Mouse (Mus musculus): ENCODE data around the gene Cth.

Cth gene

GRCm38 (mm10) chr3:157924692-157925328, at the start of gene Cth:
Gene Cth (minus strand): TSS chr3:157925077.
- in situ Hi-C loops (cut with MboI), result loop anchor here (25.0 kb wide), 1 partner anchor 388 kb away; the partner anchor contains the start of gene Zranb2

- in situ Hi-C loops (cut with MboI), result no loop called here
Observed at GRCm38 (mm10) chr3:157973236-157973635, 48.4 kb upstream of the Cth start.

GRCm38 (mm10) chr3:157971151-157971550, 46.3 kb upstream of the Cth start:
- in situ Hi-C loops (cut with MboI), result no loop called here

GRCm38 (mm10) chr3:157957320-157957719, 32.4 kb upstream of the Cth start:
- in situ Hi-C loops (cut with MboI), result loop anchor here (10.0 kb wide), 1 partner anchor 67 kb away; no protein-coding TSS in a partner anchor

GRCm38 (mm10) chr3:157956201-157956600, 31.3 kb upstream of the Cth start:
- in situ Hi-C loops (cut with MboI), result loop anchor here (10.0 kb wide), 1 partner anchor 69 kb away; no protein-coding TSS in a partner anchor

GRCm38 (mm10) chr3:157955466-157955865, 30.6 kb upstream of the Cth start:
- in situ Hi-C loops (cut with MboI), result loop anchor here (10.0 kb wide), 1 partner anchor 69 kb away; no protein-coding TSS in a partner anchor

GRCm38 (mm10) chr3:157952716-157953115, 27.8 kb upstream of the Cth start:
- in situ Hi-C loops (cut with MboI), result loop anchor here (10.0 kb wide), 1 partner anchor 72 kb away; no protein-coding TSS in a partner anchor

- in situ Hi-C loops (cut with MboI), result loop anchor here (25.0 kb wide), 1 partner anchor 410 kb away; the partner anchor contains the start of gene Zranb2
Observed at GRCm38 (mm10) chr3:157947383-157948280, 22.8 kb upstream of the Cth start.

GRCm38 (mm10) chr3:157946843-157947358, 22.0 kb upstream of the Cth start, which contains the start of gene Ankrd13c:
Gene Ankrd13c (plus strand): TSS chr3:157947239.
- in situ Hi-C loops (cut with MboI), result loop anchor here (25.0 kb wide), 1 partner anchor 410 kb away; the partner anchor contains the start of gene Zranb2

- in situ Hi-C loops (cut with MboI), result loop anchor here (25.0 kb wide), 1 partner anchor 401 kb away; the partner anchor contains the start of gene Zranb2
Observed at GRCm38 (mm10) chr3:157938585-157938984, 13.7 kb upstream of the Cth start.

GRCm38 (mm10) chr3:157934301-157934823, 9.5 kb upstream of the Cth start:
- in situ Hi-C loops (cut with MboI), result loop anchor here (25.0 kb wide), 1 partner anchor 397 kb away; the partner anchor contains the start of gene Zranb2

GRCm38 (mm10) chr3:157933223-157933622, 8.3 kb upstream of the Cth start:
- in situ Hi-C loops (cut with MboI), result loop anchor here (25.0 kb wide), 1 partner anchor 396 kb away; the partner anchor contains the start of gene Zranb2

GRCm38 (mm10) chr3:157932074-157932473, 7.2 kb upstream of the Cth start:
- in situ Hi-C loops (cut with MboI), result loop anchor here (25.0 kb wide), 1 partner anchor 395 kb away; the partner anchor contains the start of gene Zranb2

GRCm38 (mm10) chr3:157931592-157931991, 6.7 kb upstream of the Cth start:
- in situ Hi-C loops (cut with MboI), result loop anchor here (25.0 kb wide), 1 partner anchor 394 kb away; the partner anchor contains the start of gene Zranb2

- in situ Hi-C loops (cut with MboI), result loop anchor here (25.0 kb wide), 1 partner anchor 392 kb away; the partner anchor contains the start of gene Zranb2
Observed at GRCm38 (mm10) chr3:157929417-157929816, 4.5 kb upstream of the Cth start.

- in situ Hi-C loops (cut with MboI), result loop anchor here (25.0 kb wide), 1 partner anchor 391 kb away; the partner anchor contains the start of gene Zranb2
Observed at GRCm38 (mm10) chr3:157928731-157929130, 3.9 kb upstream of the Cth start.

GRCm38 (mm10) chr3:157926761-157927160, 1.9 kb upstream of the Cth start:
- in situ Hi-C loops (cut with MboI), result loop anchor here (25.0 kb wide), 1 partner anchor 389 kb away; the partner anchor contains the start of gene Zranb2

GRCm38 (mm10) chr3:157925706-157926510, 1.0 kb upstream of the Cth start:
- in situ Hi-C loops (cut with MboI), result loop anchor here (25.0 kb wide), 1 partner anchor 389 kb away; the partner anchor contains the start of gene Zranb2

GRCm38 (mm10) chr3:157923268-157923835, 1.5 kb downstream of the Cth start:
- in situ Hi-C loops (cut with MboI), result no loop called here

- in situ Hi-C loops (cut with MboI), result no loop called here
Observed at GRCm38 (mm10) chr3:157921376-157921775, 3.5 kb downstream of the Cth start.

Measured in mature B cell (primary cell).